Mouse (Mus musculus) heart, embryonic 15.5 days (tissue): ENCODE results near the gene Npy. TPM values are rescaled to one million over a fixed set of nuclear protein-coding genes. Genes with fewer than 3 reads are reported as not detected.
A peak's percentile ranks its signal among the peaks of the same experiment; 100 is the strongest.

Source experiments
- ATAC-seq: fragments of 200-750 bp; cut with Nextera tagmentation; replicated peaks from 2 replicates; pipeline ENCODE4 v1.8.0; 2017; ENCODE audit warnings: low read depth, moderate TSS enrichment; ENCODE audit not compliant: insufficient number of reproducible peaks, insufficient read depth, low FRiP score
- H3K27ac ChIP-seq: fragments of 300-500 bp; sonication (generic); 2 replicates; pipeline ENCODE4 v1.5.1; 2015; ENCODE audit warnings: mild to moderate bottlenecking, inconsistent platforms
- H3K27me3 ChIP-seq: fragments of 300-500 bp; sonication (generic); 2 replicates; pipeline ENCODE4 v1.6.1; 2015; ENCODE audit warnings: inconsistent platforms
- H3K36me3 ChIP-seq: fragments of 300-500 bp; sonication (generic); 2 replicates; pipeline ENCODE4 v1.6.1; 2015; ENCODE audit warnings: mild to moderate bottlenecking, inconsistent platforms
- H3K4me1 ChIP-seq: fragments of 300-500 bp; sonication (generic); replicated peaks from 2 replicates; pipeline ENCODE4 v1.6.1; 2015; ENCODE audit warnings: inconsistent platforms
- H3K4me2 ChIP-seq: fragments of 300-500 bp; sonication (generic); 2 replicates; pipeline ENCODE4 v1.6.1; 2015; ENCODE audit warnings: inconsistent platforms, mild to moderate bottlenecking, moderate library complexity
- H3K4me3 ChIP-seq: fragments of 300-500 bp; sonication (generic); 2 replicates; pipeline ENCODE4 v1.5.1; 2015; ENCODE audit warnings: mild to moderate bottlenecking, inconsistent platforms
- H3K9ac ChIP-seq: fragments of 300-500 bp; sonication (generic); 2 replicates; pipeline ENCODE4 v1.6.1; 2015; ENCODE audit warnings: mild to moderate bottlenecking, inconsistent platforms
- H3K9me3 ChIP-seq: fragments of 300-500 bp; sonication (generic); replicated peaks from 2 replicates; pipeline ENCODE4 v1.6.1; 2016; ENCODE audit warnings: inconsistent platforms
- WGBS: fragments of 180-500 bp; shearing (Covaris S2); methylation state at CpG from one replicate; pipeline ENCODE4 v1.1.7; 2015; ENCODE audit warnings: mixed read lengths; 5-methylcytosine and 5-hydroxymethylcytosine counted together
- polyA plus RNA-seq: library from polyadenylated mRNA; unstranded; fragments of >200 nt; fragmentation: Nextera tagmentation; extraction: Ambion mirVana; gene quantifications from 2 replicates; pipeline ENCODE4 v1.2.1, GENCODE M21; 2015

Npy gene
- polyA plus RNA-seq, 1 experiment from 2014 or later: 2.3 TPM

DNA sequence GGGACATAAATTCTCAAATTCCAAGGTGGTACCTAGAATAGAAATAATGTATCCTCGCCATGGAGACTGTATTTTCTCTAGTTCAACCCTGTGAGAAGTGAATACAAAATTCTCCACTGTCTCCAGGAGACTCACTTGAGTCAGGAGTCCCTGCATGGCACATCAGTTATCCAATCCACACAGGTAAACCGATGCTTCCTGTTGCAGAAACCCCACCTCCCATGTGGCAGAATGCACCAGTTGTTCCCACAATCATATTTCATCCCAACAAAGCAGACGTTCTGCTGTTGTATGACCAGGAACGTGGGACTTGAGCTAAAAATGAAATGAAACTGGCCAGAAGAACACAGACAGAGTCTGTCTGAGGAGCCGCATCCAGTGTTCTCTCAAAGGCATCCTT, 5.3 kb upstream of the Npy start:
- Histone ChIP-seq H3K9me3 (no peaks in the 10 kb centered on the region), H3K4me2 (no peak overlapping the region), H3K36me3 (no peaks in the 10 kb centered on the region), H3K27ac (no peak overlapping the region), H3K9ac (no peak overlapping the region), H3K27me3 (peaks cover 29% of the 10 kb centered on the region), H3K4me1 (peaks cover 5% of the 10 kb centered on the region), H3K4me3 (no peak overlapping the region)
- WGBS: 70% methylated on average over 5 of the region's 5 CpGs
- ATAC-seq: no peak

DNA sequence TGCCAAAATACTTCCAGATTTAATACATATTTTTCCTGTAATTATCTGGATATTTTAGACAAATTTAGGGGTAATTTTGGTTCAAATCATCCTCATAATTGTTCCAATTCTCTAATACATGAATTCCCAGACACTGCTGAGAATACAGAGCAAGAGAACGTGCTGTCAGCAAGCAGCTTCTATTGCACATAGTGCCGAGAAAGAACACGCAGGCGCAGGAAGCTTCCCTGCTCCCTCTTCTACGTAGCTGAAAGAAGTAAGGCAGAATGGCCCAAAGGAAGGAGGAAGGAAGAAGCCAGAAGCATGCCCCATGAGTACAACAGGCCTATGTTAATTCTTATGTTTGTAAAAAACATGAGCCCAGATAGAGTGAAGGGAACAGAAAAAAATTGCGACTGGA, 4.9 kb upstream of the Npy start:
- H3K9ac ChIP-seq: no peak overlapping the region
- peaks cover 34% of the 10 kb centered on the region for H3K27me3 ChIP-seq
- H3K36me3 ChIP-seq: no peaks in the 10 kb centered on the region
- H3K4me3 ChIP-seq: no peak overlapping the region
- no peak overlapping the region for H3K4me2 ChIP-seq
- no peaks in the 10 kb centered on the region for H3K9me3 ChIP-seq
- H3K4me1 ChIP-seq: peaks cover 9% of the 10 kb centered on the region
- no peak for ATAC-seq
- 66% methylated on average over 6 of the region's 6 CpGs for WGBS
- H3K27ac ChIP-seq: no peak overlapping the region

DNA sequence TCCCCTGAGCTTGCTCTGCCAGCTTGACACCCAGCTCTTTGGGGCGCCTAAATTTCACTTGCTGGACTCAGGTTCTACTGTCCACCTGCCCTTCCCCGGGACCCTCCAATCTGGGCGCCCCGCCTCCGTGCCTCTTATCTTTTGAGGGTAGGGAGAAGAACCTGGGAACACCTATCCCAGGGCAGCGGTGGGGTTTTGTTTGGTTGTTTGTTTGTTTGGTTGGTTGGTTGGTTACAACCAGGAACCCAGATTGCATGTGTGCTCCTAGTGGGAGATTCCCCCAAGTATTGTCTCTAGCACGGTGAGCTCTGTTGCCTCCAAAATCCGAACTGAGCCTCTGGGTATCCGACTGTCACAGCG, 341 bp downstream of the Npy start:
- WGBS: under 1% methylated on average over 10 of the region's 10 CpGs
- no peak for ATAC-seq
- Histone ChIP-seq H3K9ac (peak overlapping the region; percentile 35; the same call in 1 of the 2 replicates), H3K27me3 (peaks cover 73% of the 10 kb centered on the region), H3K4me2 (peak overlapping the region; percentile 95), H3K27ac (no peak overlapping the region), H3K4me1 (peaks cover 13% of the 10 kb centered on the region), H3K4me3 (peak overlapping the region; percentile 56), H3K36me3 (no peaks in the 10 kb centered on the region), H3K9me3 (no peaks in the 10 kb centered on the region)

DNA sequence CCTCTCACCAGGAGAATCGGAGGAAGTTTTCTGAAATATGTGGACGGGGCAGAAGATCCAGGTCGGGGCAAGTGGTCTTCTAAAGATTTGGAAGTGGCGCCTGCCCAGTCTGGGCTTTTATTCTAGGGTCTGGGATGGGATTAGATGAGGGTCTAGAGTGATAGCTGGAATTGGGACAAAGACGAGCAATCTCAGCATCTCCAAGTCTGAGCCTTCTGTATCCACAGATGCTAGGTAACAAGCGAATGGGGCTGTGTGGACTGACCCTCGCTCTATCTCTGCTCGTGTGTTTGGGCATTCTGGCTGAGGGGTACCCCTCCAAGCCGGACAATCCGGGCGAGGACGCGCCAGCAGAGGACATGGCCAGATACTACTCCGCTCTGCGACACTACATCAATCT, 861 bp downstream of the Npy start:
- no peaks in the 10 kb centered on the region for H3K9me3 ChIP-seq
- no peak overlapping the region for H3K27ac ChIP-seq
- 10% methylated on average over 15 of the region's 15 CpGs for WGBS
- H3K4me3 ChIP-seq: peak overlapping the region; percentile 56
- H3K9ac ChIP-seq: no peak overlapping the region
- H3K36me3 ChIP-seq: no peaks in the 10 kb centered on the region
- ATAC-seq: no peak
- H3K4me1 ChIP-seq: peaks cover 13% of the 10 kb centered on the region
- H3K27me3 ChIP-seq: peaks cover 73% of the 10 kb centered on the region
- peak overlapping the region; percentile 95 for H3K4me2 ChIP-seq

DNA sequence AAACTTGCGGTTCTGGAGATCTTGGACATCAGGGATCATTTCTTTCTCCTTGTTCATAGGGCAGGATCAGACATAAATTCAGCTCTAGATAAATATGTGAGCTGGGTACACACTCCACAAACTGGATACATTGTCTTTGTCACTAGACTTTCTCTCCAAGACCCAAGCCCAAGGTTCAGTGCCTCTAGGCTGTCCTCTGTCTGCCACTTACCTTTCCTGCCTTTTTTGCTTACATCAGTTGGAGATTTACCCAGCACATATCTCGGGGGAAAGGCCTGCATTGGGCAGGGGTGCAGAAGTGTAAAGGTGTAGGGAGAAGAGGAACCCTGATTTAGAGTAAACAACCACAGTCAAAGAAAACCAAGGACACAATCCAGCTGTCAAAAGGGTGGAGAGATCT, 1.3 kb downstream of the Npy start:
- peaks cover 13% of the 10 kb centered on the region for H3K4me1 ChIP-seq
- H3K4me2 ChIP-seq: no peak overlapping the region
- H3K36me3 ChIP-seq: no peaks in the 10 kb centered on the region
- H3K4me3 ChIP-seq: no peak overlapping the region
- peaks cover 73% of the 10 kb centered on the region for H3K27me3 ChIP-seq
- ATAC-seq: no peak
- WGBS: 31% methylated on average over 2 of the region's 2 CpGs
- H3K9me3 ChIP-seq: no peaks in the 10 kb centered on the region
- H3K9ac ChIP-seq: no peak overlapping the region
- no peak overlapping the region for H3K27ac ChIP-seq

DNA sequence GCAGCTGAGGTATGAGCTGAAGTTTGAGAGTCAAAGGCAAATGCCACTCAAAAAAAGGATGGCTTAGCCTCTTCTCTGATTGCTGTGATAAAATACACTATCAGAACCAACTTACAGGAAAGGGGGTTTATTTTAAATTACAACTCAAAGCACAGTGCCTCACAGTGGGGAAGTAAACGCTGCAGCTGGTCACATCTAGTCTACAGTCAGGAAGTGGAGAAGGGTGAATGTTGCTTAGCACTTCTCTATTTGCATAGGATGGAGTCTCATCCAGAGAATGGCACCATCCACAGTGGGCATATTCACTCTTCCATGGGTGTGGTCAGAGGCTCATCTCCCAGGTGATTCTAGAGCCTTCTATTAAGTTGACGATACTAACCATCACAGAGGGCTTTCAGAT, 9.1 kb downstream of the Npy start:
- 72% methylated on average over 2 of the region's 2 CpGs for WGBS
- H3K4me1 ChIP-seq: no peaks in the 10 kb centered on the region
- H3K27me3 ChIP-seq: peaks cover 7% of the 10 kb centered on the region
- no peak for ATAC-seq
- no peak overlapping the region for H3K27ac ChIP-seq
- no peaks in the 10 kb centered on the region for H3K9me3 ChIP-seq
- no peak overlapping the region for H3K9ac ChIP-seq
- H3K4me3 ChIP-seq: no peak overlapping the region
- H3K4me2 ChIP-seq: no peak overlapping the region
- no peaks in the 10 kb centered on the region for H3K36me3 ChIP-seq

DNA sequence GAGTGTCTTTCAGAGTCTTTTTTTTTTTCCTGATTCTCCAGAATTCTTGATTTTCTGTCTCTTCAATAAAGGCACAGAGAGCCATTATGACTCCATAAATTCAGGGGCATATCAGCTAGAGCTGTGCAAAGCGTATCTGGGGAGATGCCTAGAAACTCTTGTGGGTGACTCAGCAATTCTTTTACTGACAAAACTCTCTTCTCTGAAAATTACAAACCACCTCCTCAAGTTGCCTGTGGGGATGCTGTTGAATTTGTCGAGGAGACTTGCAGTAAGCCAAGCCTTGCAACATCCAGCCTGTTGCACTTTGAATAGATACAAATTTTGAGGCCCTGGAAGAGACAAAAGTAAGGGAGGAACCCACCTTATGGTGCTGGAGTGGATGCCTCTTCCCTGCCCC, 34.3 kb downstream of the Npy start:
- Histone ChIP-seq H3K36me3 (no peaks in the 10 kb centered on the region), H3K9ac (no peak overlapping the region), H3K4me1 (no peaks in the 10 kb centered on the region), H3K27ac (no peak overlapping the region), H3K27me3 (no peaks in the 10 kb centered on the region), H3K4me2 (no peak overlapping the region), H3K9me3 (no peaks in the 10 kb centered on the region), H3K4me3 (no peak overlapping the region)
- no peak for ATAC-seq
- WGBS: 67% methylated on average over 2 of the region's 2 CpGs

DNA sequence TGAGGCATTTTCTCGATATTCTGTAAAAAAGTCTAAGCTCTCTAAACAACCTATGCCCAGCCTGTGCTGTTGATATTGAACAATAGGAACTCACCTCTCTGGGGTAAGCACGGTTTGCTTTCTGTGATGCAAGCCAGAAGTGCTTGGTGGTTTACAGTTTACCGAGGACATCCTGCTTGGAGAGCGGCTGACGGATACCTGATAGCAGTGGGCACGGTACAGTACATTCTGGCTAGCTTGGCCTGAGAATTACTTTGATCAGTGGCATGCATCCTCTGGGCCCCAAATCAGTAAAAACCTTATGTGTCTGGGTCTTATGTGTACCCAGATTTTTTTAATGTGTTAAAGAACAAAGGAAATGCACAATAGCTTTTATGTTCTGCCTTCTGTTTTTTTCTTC, 45.1 kb downstream of the Npy start:
- Histone ChIP-seq H3K27me3 (no peaks in the 10 kb centered on the region), H3K4me3 (no peak overlapping the region), H3K9me3 (no peaks in the 10 kb centered on the region), H3K4me1 (no peaks in the 10 kb centered on the region), H3K9ac (no peak overlapping the region), H3K4me2 (no peak overlapping the region), H3K27ac (no peak overlapping the region), H3K36me3 (no peaks in the 10 kb centered on the region)
- WGBS: 59% methylated on average over 6 of the region's 6 CpGs
- no peak for ATAC-seq

DNA sequence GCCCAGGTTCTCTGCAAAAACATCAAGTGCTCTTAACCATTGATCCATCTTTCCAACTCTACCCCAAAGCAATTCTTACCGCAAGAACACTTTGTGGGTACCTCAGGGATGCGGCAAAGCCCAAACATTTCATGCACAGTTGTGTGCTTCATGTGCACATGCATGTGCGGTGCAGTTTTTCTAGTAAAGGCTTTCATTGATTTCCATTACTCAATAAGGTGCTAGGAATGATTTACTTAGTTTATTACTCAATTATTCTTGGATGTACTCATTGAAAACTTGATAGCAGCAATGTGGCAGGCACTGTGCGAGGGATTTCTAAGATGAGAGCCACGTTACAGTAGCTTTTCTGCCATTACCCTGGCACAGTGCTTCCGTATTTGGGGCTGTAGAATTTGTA, 48.6 kb downstream of the Npy start:
- H3K36me3 ChIP-seq: no peaks in the 10 kb centered on the region
- no peak overlapping the region for H3K27ac ChIP-seq
- no peak for ATAC-seq
- no peaks in the 10 kb centered on the region for H3K9me3 ChIP-seq
- H3K9ac ChIP-seq: no peak overlapping the region
- WGBS: 93% methylated on average over 6 of the region's 6 CpGs
- no peak overlapping the region for H3K4me2 ChIP-seq
- H3K27me3 ChIP-seq: no peaks in the 10 kb centered on the region
- H3K4me1 ChIP-seq: no peaks in the 10 kb centered on the region
- no peak overlapping the region for H3K4me3 ChIP-seq

DNA sequence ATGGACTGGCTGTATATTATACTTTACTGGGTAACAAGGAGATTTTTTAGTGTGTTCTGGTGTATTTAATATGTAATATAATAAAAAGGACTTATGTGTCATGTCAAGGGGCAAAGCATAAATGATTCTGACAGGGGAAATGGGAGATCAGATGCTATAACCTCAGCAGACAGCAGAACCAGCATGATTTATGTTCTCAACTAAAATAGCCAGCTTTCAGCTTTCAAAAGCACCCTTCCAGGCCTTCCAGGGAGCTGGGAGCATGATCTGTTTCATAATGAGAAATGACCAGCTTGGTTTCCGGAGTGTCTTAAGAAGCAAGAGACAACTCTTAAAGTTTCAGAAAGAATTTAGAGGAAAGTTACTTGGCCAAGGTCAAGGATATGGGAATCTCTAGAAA, 51.0 kb downstream of the Npy start:
- H3K4me1 ChIP-seq: no peaks in the 10 kb centered on the region
- no peaks in the 10 kb centered on the region for H3K36me3 ChIP-seq
- no peak overlapping the region for H3K4me2 ChIP-seq
- H3K27me3 ChIP-seq: no peaks in the 10 kb centered on the region
- ATAC-seq: no peak
- 76% methylated on average over 1 of the region's 1 CpGs for WGBS
- no peak overlapping the region for H3K27ac ChIP-seq
- H3K9me3 ChIP-seq: no peaks in the 10 kb centered on the region
- H3K4me3 ChIP-seq: no peak overlapping the region
- H3K9ac ChIP-seq: no peak overlapping the region

DNA sequence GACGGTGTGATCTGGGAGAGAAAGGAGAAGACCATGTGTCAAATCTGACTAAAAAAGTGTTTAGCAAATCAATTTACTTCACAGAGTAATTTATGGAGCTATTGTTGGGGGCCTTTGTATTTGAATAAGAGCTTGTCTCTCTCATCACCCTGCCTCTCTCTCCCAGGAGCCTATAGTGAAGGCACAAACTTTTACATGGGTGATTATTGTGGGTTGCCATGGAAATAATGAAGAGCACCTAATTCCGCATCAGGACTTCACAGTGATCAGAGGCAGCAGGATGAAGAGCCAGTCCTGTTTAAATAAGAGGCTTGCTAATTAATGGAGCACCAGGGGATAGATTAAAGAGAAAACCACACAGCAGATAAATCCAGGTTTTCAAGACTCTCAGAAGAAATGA, 52.6 kb downstream of the Npy start:
- Histone ChIP-seq H3K36me3 (no peaks in the 10 kb centered on the region), H3K9ac (no peak overlapping the region), H3K4me2 (no peak overlapping the region), H3K4me3 (no peak overlapping the region), H3K27ac (no peak overlapping the region), H3K4me1 (no peaks in the 10 kb centered on the region), H3K27me3 (no peaks in the 10 kb centered on the region), H3K9me3 (no peaks in the 10 kb centered on the region)
- WGBS: 75% methylated on average over 2 of the region's 2 CpGs
- no peak for ATAC-seq

DNA sequence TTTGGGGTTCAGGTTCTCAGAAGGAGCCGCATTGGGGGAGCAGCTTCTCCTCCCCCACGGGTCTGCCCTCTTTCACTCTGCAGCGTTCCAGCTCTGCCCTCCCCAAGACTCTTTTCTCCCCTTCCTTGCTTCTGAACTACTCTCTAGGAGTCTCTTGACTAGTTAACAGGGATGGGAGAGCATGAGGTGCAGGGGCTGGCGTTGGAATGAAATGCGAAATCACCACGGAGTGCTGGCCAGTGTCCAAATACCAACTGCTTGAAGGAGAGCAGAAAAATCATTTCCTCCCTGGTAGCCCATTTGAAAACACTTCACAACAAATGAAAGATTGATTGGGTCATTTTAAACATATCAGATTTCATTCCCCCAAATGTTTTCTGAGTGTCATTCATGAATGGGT, 53.3 kb downstream of the Npy start:
- Histone ChIP-seq H3K4me3 (no peak overlapping the region), H3K9me3 (no peaks in the 10 kb centered on the region), H3K36me3 (no peaks in the 10 kb centered on the region), H3K9ac (no peak overlapping the region), H3K4me1 (no peaks in the 10 kb centered on the region), H3K27ac (no peak overlapping the region), H3K27me3 (no peaks in the 10 kb centered on the region), H3K4me2 (no peak overlapping the region)
- WGBS: 52% methylated on average over 6 of the region's 6 CpGs
- ATAC-seq: no peak
